Mouse (Mus musculus) liver, embryonic 15.5 days (tissue): Measurements from ENCODE around the gene 1700029H14Rik. TPM values are rescaled to one million over a fixed set of nuclear protein-coding genes. Genes with fewer than 3 reads are reported as not detected.

ENCODE experiments used
- ATAC-seq: fragments of 200-750 bp; cut with Nextera tagmentation; 2 replicates; pipeline ENCODE4 v1.8.0; 2017; ENCODE audit warnings: moderate number of reproducible peaks, mild to moderate bottlenecking, moderate library complexity; ENCODE audit not compliant: insufficient read depth
- H3K27ac ChIP-seq: fragments of 300-500 bp; sonication (generic); replicated peaks from 2 replicates; pipeline ENCODE4 v1.5.1; 2015; ENCODE audit warnings: mild to moderate bottlenecking, inconsistent platforms
- H3K27me3 ChIP-seq: fragments of 300-500 bp; sonication (generic); 2 replicates; pipeline ENCODE4 v1.6.1; 2015; ENCODE audit warnings: mild to moderate bottlenecking, inconsistent platforms
- H3K36me3 ChIP-seq: fragments of 300-500 bp; sonication (generic); replicated peaks from 2 replicates; pipeline ENCODE4 v1.6.1; 2015; ENCODE audit warnings: moderate library complexity, mild to moderate bottlenecking, inconsistent platforms
- H3K4me1 ChIP-seq: fragments of 300-500 bp; sonication (generic); replicated peaks from 2 replicates; pipeline ENCODE4 v1.6.1; 2015; ENCODE audit warnings: inconsistent platforms
- H3K4me2 ChIP-seq: fragments of 300-500 bp; sonication (generic); 2 replicates; pipeline ENCODE4 v1.6.1; 2015; ENCODE audit warnings: moderate library complexity, mild to moderate bottlenecking, inconsistent platforms
- H3K4me3 ChIP-seq: fragments of 300-500 bp; sonication (generic); replicated peaks from 2 replicates; pipeline ENCODE4 v1.5.1; 2015; ENCODE audit warnings: mild to moderate bottlenecking, inconsistent platforms
- H3K9ac ChIP-seq: fragments of 300-500 bp; sonication (generic); 2 replicates; pipeline ENCODE4 v1.6.1; 2015; ENCODE audit warnings: moderate library complexity, mild to moderate bottlenecking, inconsistent platforms
- H3K9me3 ChIP-seq: fragments of 300-500 bp; sonication (generic); replicated peaks from 2 replicates; pipeline ENCODE4 v1.6.1; 2016; ENCODE audit warnings: inconsistent platforms
- WGBS: fragments of 180-500 bp; shearing (Covaris S2); methylation state at CpG from one replicate; pipeline ENCODE4 v1.1.7; 2015; ENCODE audit warnings: mixed read lengths; ENCODE audit not compliant: insufficient replicate concordance; 5-methylcytosine and 5-hydroxymethylcytosine counted together
- polyA plus RNA-seq: library from polyadenylated mRNA; unstranded; fragments of >200 nt; fragmentation: Nextera tagmentation; extraction: Ambion mirVana; gene quantifications from 2 replicates; pipeline ENCODE4 v1.2.1, GENCODE M21; 2015

1700029H14Rik gene
- polyA plus RNA-seq, result not detected in 2 replicates

GRCm38 (mm10) chr8:13562118-13562517, at the start of gene 1700029H14Rik:
Gene 1700029H14Rik (minus strand): TSS chr8:13562461.
- Histone ChIP-seq H3K9ac (no peak within 1 kb of the TSS), H3K4me2 (no peak within 1 kb of the TSS), H3K4me3 (no peak within 1 kb of the TSS), H3K9me3 (no peaks in the 10 kb centered on the region), H3K4me1 (no peaks in the 10 kb centered on the region), H3K27ac (no peak within 1 kb of the TSS), H3K36me3 (no peaks in the 10 kb centered on the region), H3K27me3 (no peaks in the 10 kb centered on the region)
- no peak for ATAC-seq
- 31% methylated on average over 13 of the region's 13 CpGs for WGBS

- WGBS, result 86% methylated on average over 12 of the region's 12 CpGs
Observed at GRCm38 (mm10) chr8:13611702-13612101, 49.4 kb upstream of the 1700029H14Rik start.

GRCm38 (mm10) chr8:13609971-13610370, 47.7 kb upstream of the 1700029H14Rik start:
- no peaks in the 10 kb centered on the region for H3K27me3 ChIP-seq
- no peak overlapping the region for H3K9ac ChIP-seq
- peaks cover 20% of the 10 kb centered on the region for H3K36me3 ChIP-seq
- no peak overlapping the region for H3K4me3 ChIP-seq
- ATAC-seq, result no peak
- H3K9me3 ChIP-seq, result no peaks in the 10 kb centered on the region
- no peak overlapping the region for H3K4me2 ChIP-seq
- 32% methylated on average over 5 of the region's 5 CpGs for WGBS
- no peak overlapping the region for H3K27ac ChIP-seq
- peaks cover 9% of the 10 kb centered on the region for H3K4me1 ChIP-seq

More at GRCm38 (mm10) chr8:13611702-13612101, 49.4 kb upstream of the 1700029H14Rik start:
- no peak overlapping the region for H3K4me2 ChIP-seq
- H3K9ac ChIP-seq, result no peak overlapping the region
- no peaks in the 10 kb centered on the region for H3K9me3 ChIP-seq
- no peaks in the 10 kb centered on the region for H3K4me1 ChIP-seq
- no peak for ATAC-seq
- H3K4me3 ChIP-seq, result no peak overlapping the region
- peaks cover 20% of the 10 kb centered on the region for H3K36me3 ChIP-seq
- H3K27me3 ChIP-seq, result no peaks in the 10 kb centered on the region
- no peak overlapping the region for H3K27ac ChIP-seq

- ATAC-seq, result no peak
- Histone ChIP-seq H3K27me3 (no peaks in the 10 kb centered on the region), H3K4me1 (peaks cover 9% of the 10 kb centered on the region), H3K36me3 (peaks cover 20% of the 10 kb centered on the region), H3K9me3 (no peaks in the 10 kb centered on the region), H3K4me3 (no peak overlapping the region), H3K4me2 (no peak overlapping the region), H3K27ac (no peak overlapping the region), H3K9ac (no peak overlapping the region)
- 67% methylated on average over 6 of the region's 6 CpGs for WGBS
Observed at GRCm38 (mm10) chr8:13608946-13609345, 46.7 kb upstream of the 1700029H14Rik start.

DNA sequence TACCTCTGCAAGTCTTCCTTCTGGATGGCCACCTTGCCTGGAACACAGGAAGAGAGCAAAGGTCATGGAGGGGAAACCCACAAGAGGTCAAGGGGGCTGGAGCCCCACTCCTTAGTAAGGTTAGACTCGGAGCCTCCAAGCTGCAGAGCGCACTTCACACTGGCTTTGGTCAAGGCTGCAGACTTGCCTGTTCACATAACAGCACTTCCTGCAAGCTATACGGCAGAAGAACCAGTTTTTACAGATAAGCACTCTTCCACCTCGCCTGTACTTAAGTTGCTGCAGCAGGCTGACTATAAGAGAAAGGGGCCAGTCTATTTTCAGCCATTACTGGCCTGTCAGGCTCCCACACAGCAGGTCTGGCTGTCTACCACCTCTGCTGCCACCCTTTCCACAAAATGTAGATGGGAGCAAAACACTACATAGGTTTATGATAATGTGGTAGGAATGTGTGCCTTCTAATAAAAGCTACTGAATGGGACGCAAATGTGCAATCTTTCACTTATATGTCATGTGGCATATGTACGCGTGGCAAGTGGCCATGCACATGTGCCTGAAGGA, 43.7 kb upstream of the 1700029H14Rik start:
- Histone ChIP-seq H3K27me3 (no peaks in the 10 kb centered on the region), H3K4me1 (peaks cover 14% of the 10 kb centered on the region), H3K9ac (no peak overlapping the region), H3K4me3 (no peak overlapping the region), H3K9me3 (no peaks in the 10 kb centered on the region), H3K36me3 (no peaks in the 10 kb centered on the region), H3K4me2 (no peak overlapping the region), H3K27ac (no peak overlapping the region)
- 43% methylated on average over 7 of the region's 7 CpGs for WGBS
- no peak for ATAC-seq

DNA sequence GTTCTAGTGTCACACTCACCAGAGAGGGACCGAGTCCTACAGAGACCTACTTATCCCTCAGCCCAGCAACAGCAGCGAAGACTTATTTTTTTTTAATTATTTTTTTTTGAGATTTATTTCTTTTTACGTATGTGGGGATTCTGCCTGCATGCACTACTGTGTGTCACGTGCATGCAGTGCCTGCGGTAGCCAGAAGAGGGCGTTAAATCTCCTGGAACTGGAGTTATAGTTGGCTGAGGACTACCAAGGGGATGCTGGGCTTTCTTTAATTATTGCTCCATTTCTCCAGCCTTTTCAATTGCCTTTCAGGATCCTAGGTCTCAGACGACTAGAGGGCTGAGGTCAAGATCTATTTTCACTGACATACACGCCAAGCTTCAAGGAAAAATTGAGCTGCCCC, 40.4 kb upstream of the 1700029H14Rik start:
- Histone ChIP-seq H3K27me3 (no peaks in the 10 kb centered on the region), H3K9me3 (no peaks in the 10 kb centered on the region), H3K4me1 (peaks cover 27% of the 10 kb centered on the region), H3K36me3 (no peaks in the 10 kb centered on the region), H3K4me2 (no peak overlapping the region), H3K27ac (no peak overlapping the region), H3K4me3 (no peak overlapping the region), H3K9ac (no peak overlapping the region)
- WGBS, result 59% methylated on average over 8 of the region's 8 CpGs
- no peak for ATAC-seq

DNA sequence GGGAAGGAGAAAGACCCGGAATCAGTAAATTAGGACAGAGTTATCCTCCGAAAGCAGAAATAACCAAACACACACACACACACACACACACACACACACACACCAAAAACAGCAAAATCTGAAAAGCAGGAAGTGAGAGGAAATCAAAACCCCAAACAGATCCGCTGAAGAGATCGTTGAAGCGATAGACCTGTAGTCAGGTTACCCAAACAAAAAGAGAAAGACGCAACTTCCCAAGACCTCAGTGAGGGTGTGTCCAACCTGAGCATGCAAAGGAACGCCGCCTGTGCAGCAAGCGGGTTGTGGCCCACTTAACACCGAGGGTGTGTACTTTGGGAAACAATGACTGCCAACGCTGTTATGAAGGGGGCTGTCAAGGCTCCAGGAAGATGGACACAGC, 38.9 kb upstream of the 1700029H14Rik start:
- H3K36me3 ChIP-seq, result 0 out of 2 replicates have a peak, but pooled peaks cover 5% of the 10 kb centered on the region
- no peaks in the 10 kb centered on the region for H3K27me3 ChIP-seq
- H3K27ac ChIP-seq, result no peak overlapping the region
- no peak overlapping the region for H3K4me3 ChIP-seq
- ATAC-seq, result no peak
- no peak overlapping the region for H3K4me2 ChIP-seq
- no peak overlapping the region for H3K9ac ChIP-seq
- peaks cover 25% of the 10 kb centered on the region for H3K4me1 ChIP-seq
- H3K9me3 ChIP-seq, result no peaks in the 10 kb centered on the region
- 33% methylated on average over 11 of the region's 11 CpGs for WGBS

- Histone ChIP-seq H3K9ac (no peak overlapping the region), H3K4me3 (no peak overlapping the region), H3K4me1 (peaks cover 21% of the 10 kb centered on the region), H3K36me3 (0 out of 2 replicates have a peak, but pooled peaks cover 6% of the 10 kb centered on the region), H3K27ac (peak overlapping the region; percentile 33), H3K9me3 (no peaks in the 10 kb centered on the region), H3K27me3 (no peaks in the 10 kb centered on the region), H3K4me2 (peak overlapping the region; percentile 25; the same call in 1 of the 2 replicates)
- ATAC-seq, result no peak
- 37% methylated on average over 10 of the region's 10 CpGs for WGBS
Observed at GRCm38 (mm10) chr8:13600716-13601115, 38.5 kb upstream of the 1700029H14Rik start.

DNA sequence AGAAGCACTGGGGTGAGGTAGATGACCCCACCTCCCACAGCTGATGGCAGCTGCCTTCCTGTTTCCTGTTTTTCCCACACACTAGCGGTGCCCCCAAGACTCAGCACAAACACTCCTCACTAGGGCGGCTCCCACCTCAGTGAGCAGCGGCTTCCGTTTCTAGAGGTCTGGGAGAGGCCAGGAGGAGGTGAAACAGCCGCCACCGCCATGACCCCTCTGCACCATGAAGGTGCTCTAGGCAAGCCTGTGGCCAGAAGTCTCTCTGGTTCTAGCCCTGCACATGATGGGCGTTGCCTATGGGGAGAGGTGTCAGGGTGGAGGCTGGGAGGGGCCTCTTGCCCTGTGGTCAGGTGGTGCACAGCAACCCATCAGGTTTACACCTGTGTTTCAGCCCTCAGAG, 37.9 kb upstream of the 1700029H14Rik start:
- Histone ChIP-seq H3K27ac (peak overlapping the region; percentile 33), H3K4me2 (peak overlapping the region; percentile 25), H3K4me3 (no peak overlapping the region), H3K27me3 (no peaks in the 10 kb centered on the region), H3K9me3 (no peaks in the 10 kb centered on the region), H3K36me3 (0 out of 2 replicates have a peak, but pooled peaks cover 6% of the 10 kb centered on the region), H3K9ac (no peak overlapping the region), H3K4me1 (peaks cover 18% of the 10 kb centered on the region)
- ATAC-seq, result peak; percentile 40
- 13% methylated on average over 7 of the region's 7 CpGs for WGBS

DNA sequence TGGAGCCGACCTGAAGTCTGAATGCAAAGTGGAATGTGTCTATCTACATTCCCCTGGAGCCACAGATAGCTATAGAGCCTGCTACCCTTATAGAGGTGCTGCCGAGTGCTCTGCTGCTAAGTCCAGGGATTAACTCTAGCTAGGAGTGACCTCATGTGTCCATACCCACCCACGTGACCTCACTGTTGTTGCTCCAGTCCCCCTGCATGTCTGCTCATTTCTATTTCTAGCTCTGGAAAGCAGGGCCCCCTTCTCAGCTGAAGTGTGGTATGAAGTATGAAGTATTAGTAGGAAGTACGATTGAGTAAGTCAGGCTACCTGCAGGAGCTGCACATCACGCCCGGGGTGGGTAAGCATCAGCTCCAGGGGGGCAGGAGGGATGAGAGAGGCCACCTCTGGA, 35.5 kb upstream of the 1700029H14Rik start:
- 60% methylated on average over 6 of the region's 6 CpGs for WGBS

DNA sequence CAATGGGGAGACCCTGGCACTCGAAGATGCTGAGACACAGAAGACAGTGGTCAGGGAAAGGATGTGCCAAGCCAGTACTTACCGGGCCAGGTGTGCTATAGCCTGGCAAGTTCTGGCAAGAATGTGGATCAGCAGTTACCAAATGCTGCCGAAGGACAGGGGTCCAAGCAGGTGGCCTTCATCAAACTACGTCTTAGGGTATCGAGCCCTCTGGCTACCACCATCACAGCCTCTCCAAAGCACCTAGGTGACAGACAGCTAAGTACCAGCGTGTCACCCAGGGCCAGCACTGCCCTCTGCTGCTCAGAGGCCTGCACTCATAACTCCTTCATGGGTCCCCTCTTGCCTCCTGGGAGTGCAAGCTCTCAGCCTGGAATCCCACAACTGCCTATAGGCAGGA, 33.6 kb upstream of the 1700029H14Rik start:
- Histone ChIP-seq H3K4me1 (peaks cover 22% of the 10 kb centered on the region), H3K27me3 (no peaks in the 10 kb centered on the region), H3K9ac (no peak overlapping the region), H3K4me2 (no peak overlapping the region), H3K27ac (no peak overlapping the region), H3K4me3 (no peak overlapping the region), H3K9me3 (no peaks in the 10 kb centered on the region), H3K36me3 (0 out of 2 replicates have a peak, but pooled peaks cover 6% of the 10 kb centered on the region)
- no peak for ATAC-seq
- WGBS, result 75% methylated on average over 6 of the region's 6 CpGs

More for the DNA sequence above, 35.5 kb upstream of the 1700029H14Rik start:
- no peaks in the 10 kb centered on the region for H3K27me3 ChIP-seq
- ATAC-seq, result no peak
- no peak overlapping the region for H3K9ac ChIP-seq
- no peak overlapping the region for H3K4me2 ChIP-seq
- H3K9me3 ChIP-seq, result no peaks in the 10 kb centered on the region
- 0 out of 2 replicates have a peak, but pooled peaks cover 6% of the 10 kb centered on the region for H3K36me3 ChIP-seq
- no peak overlapping the region for H3K4me3 ChIP-seq
- peaks cover 27% of the 10 kb centered on the region for H3K4me1 ChIP-seq
- no peak overlapping the region for H3K27ac ChIP-seq
